Comparison of ENCODE assay signal across 9 mouse cellular contexts in genomic region chr12:100307501-100308260, GRCm38 (mm10).
DNase-seq lines count a peak whose midpoint lies in the region; ATAC-seq and TF ChIP-seq lines count a peak whose summit lies in the region.
"Had no signal": no experiment of that assay in that cellular context is flagged by ENCODE, and none has a peak within 500 bp of the region (broad histone marks: within the 10 kb centered on the region; RNA-seq: fewer than 3 reads in every experiment).

No protein-coding gene starts in this region.

- no peaks in the 10 kb centered on the region for H3K27me3 ChIP-seq in embryonic facial prominence, embryonic 14.5 days (replicated peaks; ENCODE audit: control insufficient read depth, insufficient read depth, low read length)
- H3K27me3 ChIP-seq in liver, embryonic 12.5 days (replicated peaks), result no peaks in the 10 kb centered on the region

- no peak overlapping the region for H3K9ac ChIP-seq in embryonic facial prominence, embryonic 14.5 days (ENCODE audit: low read depth, low read length)
- no peak overlapping the region for H3K9ac ChIP-seq in liver, embryonic 12.5 days

- intact Hi-C loops in left cerebral cortex, adult 2 months (cut with DNase I), result no loop called here
- intact Hi-C loops in heart, postnatal 10 days (cut with DNase I), result loop anchor here (10.0 kb wide), 1 partner anchor 103 kb away; no protein-coding TSS in a partner anchor

- peak; percentile 71 for ATAC-seq in embryonic facial prominence, embryonic 14.5 days (ENCODE audit: low read depth)
- peak; percentile 45; the same call in 1 of the 2 replicates for ATAC-seq in liver, embryonic 12.5 days

- no peak overlapping the region for H3K4me3 ChIP-seq in left cerebral cortex, adult 2 months
- H3K4me3 ChIP-seq in embryonic facial prominence, embryonic 14.5 days (ENCODE audit: low read depth, low read length), result no peak overlapping the region
- no peak overlapping the region for H3K4me3 ChIP-seq in liver, embryonic 12.5 days
- H3K4me3 ChIP-seq in olfactory bulb, adult 2 months (ENCODE audit: insufficient read depth, low read depth, low read length), result no peak overlapping the region

- WGBS in embryonic facial prominence, embryonic 14.5 days, result 54% methylated on average over 8 of the region's 8 CpGs
- WGBS in liver, embryonic 12.5 days (ENCODE audit: insufficient replicate concordance), result 69% methylated on average over 8 of the region's 8 CpGs
- 70% methylated on average over 8 of the region's 8 CpGs for WGBS in olfactory bulb, adult 2 months

- H3K27ac ChIP-seq in left cerebral cortex, adult 2 months, result peak overlapping the region; percentile 79
- H3K27ac ChIP-seq in embryonic facial prominence, embryonic 14.5 days (replicated peaks; ENCODE audit: low read depth, low read length), result peak overlapping the region; percentile 58
- no peak overlapping the region for H3K27ac ChIP-seq in liver, embryonic 12.5 days
- H3K27ac ChIP-seq in olfactory bulb, adult 2 months (ENCODE audit: insufficient read depth, low read depth, low read length), result 0 out of 2 replicates have a peak overlapping the region, but pooled peaks have one; percentile 23
- H3K27ac ChIP-seq: macrophage had no signal

- H3K9me3 ChIP-seq in embryonic facial prominence, embryonic 14.5 days (ENCODE audit: control insufficient read depth, low read length), result no peaks in the 10 kb centered on the region
- no peaks in the 10 kb centered on the region for H3K9me3 ChIP-seq in liver, embryonic 12.5 days (replicated peaks)

- TF ChIP-seq CTCF in left cerebral cortex, adult 2 months (IDR thresholded peaks at IDR 0.05), result no peak
- no peak for TF ChIP-seq CTCF in olfactory bulb, adult 2 months (IDR thresholded peaks at IDR 0.05; ENCODE audit: insufficient read depth, low read depth, low read length)

- H3K4me2 ChIP-seq in embryonic facial prominence, embryonic 14.5 days (ENCODE audit: low read depth, low read length), result no peak overlapping the region
- H3K4me2 ChIP-seq in liver, embryonic 12.5 days, result no peak overlapping the region

- TF ChIP-seq POLR2A in olfactory bulb, adult 2 months (IDR thresholded peaks at IDR 0.05; ENCODE audit: insufficient read depth, low read depth, low read length), result no peak

- DNase-seq in left cerebral cortex, adult 2 months (ENCODE audit: extremely low spot score in 1 of 2, low spot score in 2 of 2), result no peak
- DNase-seq in left cerebral cortex, adult 9 months (ENCODE audit: low spot score in 2 of 2), result no peak
- DNase-seq in embryonic facial prominence, embryonic 14.5 days (ENCODE audit: low spot score), result peak; percentile 67
- DNase-seq in heart, postnatal 10 days, result peak; percentile 81 to 84
- no peak for DNase-seq in right cerebral cortex, postnatal 36 days (ENCODE audit: low spot score in 2 of 2)
- DNase-seq in urinary bladder, adult 2 months (ENCODE audit: low spot score), result no peak

- 0 out of 2 replicates have a peak, but pooled peaks cover 11% of the 10 kb centered on the region for H3K36me3 ChIP-seq in embryonic facial prominence, embryonic 14.5 days (ENCODE audit: control insufficient read depth, insufficient read depth, low read length)
- no peaks in the 10 kb centered on the region for H3K36me3 ChIP-seq in liver, embryonic 12.5 days

- H3K4me1 ChIP-seq in embryonic facial prominence, embryonic 14.5 days (ENCODE audit: control insufficient read depth, insufficient read depth, low read length), result no peaks in the 10 kb centered on the region
- H3K4me1 ChIP-seq in liver, embryonic 12.5 days, result no peaks in the 10 kb centered on the region
- peaks cover 75% of the 10 kb centered on the region for H3K4me1 ChIP-seq in olfactory bulb, adult 2 months (ENCODE audit: control insufficient read depth, insufficient read depth, low read length)

Comparison
In these comparisons a context has a peak if more than half of its experiments do, and no peak if none do; other contexts are left out.
1. DNase-seq: peak in embryonic facial prominence, embryonic 14.5 days (single experiment) and heart, postnatal 10 days (2 of 2); none in left cerebral cortex, adult 2 months (0 of 2), left cerebral cortex, adult 9 months (0 of 2), right cerebral cortex, postnatal 36 days (0 of 2) and urinary bladder, adult 2 months (single experiment).